Mouse (Mus musculus) v-Abl transformed pro-B cells (cell line): ENCODE data around the gene Clta.

ENCODE experiments used
- in situ Hi-C, 2 experiments: fragments of 400-800 bp; cut with MboI; formaldehyde crosslinking; loops; one replicate each; pipeline ENCODE4 v1.15.1; 2025; ENCODE audit not compliant: unreplicated experiment in 2 of 2

Gene Clta

DNA sequence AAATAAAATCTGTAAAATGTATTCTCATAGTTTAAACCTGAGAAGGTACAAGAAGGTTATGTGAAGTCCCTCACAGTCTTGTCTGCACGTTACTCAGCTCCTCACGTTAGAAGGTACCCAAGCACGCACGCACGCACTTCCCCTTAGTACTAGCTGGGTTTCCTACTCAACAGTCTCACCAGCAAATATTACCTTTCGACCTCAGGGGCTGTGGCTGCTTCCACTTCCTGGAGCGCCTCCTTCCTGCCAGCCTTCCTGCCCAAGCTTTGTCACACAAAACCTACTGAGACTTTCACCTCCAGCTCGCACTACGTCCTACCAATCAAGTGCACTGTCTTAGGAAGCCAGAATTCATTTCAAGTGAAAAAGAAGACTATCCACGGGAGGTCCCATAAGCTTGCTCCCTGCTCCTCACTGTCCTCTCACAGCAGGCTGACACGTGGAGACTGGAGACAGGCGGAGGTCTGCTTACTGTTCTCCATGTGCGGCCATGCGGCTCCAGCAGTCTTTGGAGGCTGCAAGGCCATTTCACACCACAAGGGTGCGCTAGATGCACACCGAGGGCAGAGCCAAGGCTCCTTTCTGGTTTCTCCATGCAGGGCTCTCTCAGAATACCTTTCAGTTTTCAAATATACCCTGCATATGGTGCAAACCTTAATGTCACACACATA, 61.2 kb downstream of the Clta start:
- in situ Hi-C loops, result no loop called here

- in situ Hi-C loops, result no loop called here
These were observed 62.6 kb downstream of the Clta start for GRCm38 (mm10) chr4:44066891-44067290.

- in situ Hi-C loops, result no loop called here
These were observed 64.5 kb downstream of the Clta start for GRCm38 (mm10) chr4:44068736-44069135.

- in situ Hi-C loops, result no loop called here
These were observed 65.2 kb downstream of the Clta start for GRCm38 (mm10) chr4:44069411-44069810.

- in situ Hi-C loops, result loop anchor here (5.0 kb wide), 1 partner anchor 42 kb away; no protein-coding TSS in a partner anchor
These were observed 66.4 kb downstream of the Clta start for GRCm38 (mm10) chr4:44070641-44071040.

DNA sequence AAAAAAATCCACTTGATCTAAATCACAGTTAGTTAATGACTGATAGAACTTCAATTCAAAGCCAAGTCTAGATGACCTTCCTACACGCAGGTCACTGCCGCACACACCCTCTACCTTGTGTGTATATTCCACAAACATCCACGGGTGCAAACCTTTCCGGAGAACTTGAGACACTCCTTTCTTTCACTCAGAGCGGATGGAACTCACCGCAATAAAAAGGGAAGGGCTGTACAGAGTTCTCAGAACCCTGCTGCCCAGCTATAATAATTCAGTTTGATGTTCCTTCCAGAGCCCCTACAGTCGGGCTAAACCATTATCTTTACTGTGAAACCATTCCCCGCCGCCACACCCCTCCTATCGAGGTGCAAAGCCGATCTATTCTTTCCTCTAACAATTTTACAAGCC, 67.5 kb downstream of the Clta start:
- in situ Hi-C loops, result loop anchor here (5.0 kb wide), 1 partner anchor 41 kb away; no protein-coding TSS in a partner anchor

- in situ Hi-C loops, result loop anchor here (5.0 kb wide), 1 partner anchor 40 kb away; no protein-coding TSS in a partner anchor
These were observed 68.1 kb downstream of the Clta start for GRCm38 (mm10) chr4:44072146-44072872.

DNA sequence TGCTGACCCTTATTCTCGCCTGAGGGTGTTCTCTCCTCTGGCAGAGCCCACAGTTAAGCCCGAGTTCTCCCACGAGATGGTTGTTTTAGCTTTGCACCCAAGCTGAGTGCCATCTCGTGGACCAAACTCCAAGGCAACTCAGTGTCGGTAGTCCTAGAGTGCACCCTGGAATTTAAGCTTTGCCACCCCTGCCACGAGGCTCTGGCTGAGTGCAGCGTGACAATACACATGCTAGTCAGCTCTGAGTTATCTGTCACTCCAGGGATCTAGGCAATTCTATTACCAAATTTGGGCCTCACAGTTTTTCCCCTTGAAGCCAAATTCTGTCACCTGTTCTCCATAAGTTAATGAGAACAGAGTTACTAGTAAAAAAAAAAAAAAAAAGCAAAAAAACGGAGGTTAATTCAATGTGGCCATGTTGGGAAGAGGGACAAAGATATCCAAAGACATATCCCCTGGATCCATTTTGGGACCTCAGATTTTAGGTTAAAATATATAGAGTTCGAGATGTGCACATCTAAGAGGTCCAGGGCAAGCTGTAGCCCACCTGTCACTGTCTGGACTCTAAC, 68.7 kb downstream of the Clta start:
- in situ Hi-C loops, result loop anchor here (5.0 kb wide), 1 partner anchor 39 kb away; no protein-coding TSS in a partner anchor

- in situ Hi-C loops, result loop anchor here (5.0 kb wide), 1 partner anchor 39 kb away; no protein-coding TSS in a partner anchor
These were observed 69.5 kb downstream of the Clta start for GRCm38 (mm10) chr4:44073799-44074198.

DNA sequence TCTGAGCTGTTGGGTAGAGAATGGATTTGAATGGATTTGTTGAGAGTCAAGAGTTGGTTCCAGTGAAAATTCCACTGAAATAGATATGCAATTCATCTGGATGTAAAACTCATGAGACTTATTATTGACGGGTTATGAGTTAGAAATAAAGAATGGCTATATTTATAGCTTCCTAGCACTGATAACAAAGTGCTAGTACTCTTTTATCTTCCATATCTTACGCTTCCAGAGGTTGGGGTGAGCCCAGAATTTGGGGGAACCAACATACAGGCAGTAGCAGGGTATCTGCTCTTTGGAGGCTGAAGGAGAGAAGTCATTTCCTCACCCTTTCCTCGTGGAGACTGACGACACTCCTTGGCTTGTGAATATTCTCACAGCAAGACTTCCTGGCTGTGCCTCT, 70.2 kb downstream of the Clta start:
- in situ Hi-C loops, result loop anchor here (5.0 kb wide), 1 partner anchor 38 kb away; no protein-coding TSS in a partner anchor

- in situ Hi-C loops, result no loop called here
These were observed 74.2 kb downstream of the Clta start for GRCm38 (mm10) chr4:44078358-44078933.
